Mouse (Mus musculus) liver, postnatal 0 days (tissue): ENCODE data around the gene Smarcb1.

ENCODE experiments used
- CTCF ChIP-seq: sonication (generic); IDR thresholded peaks from 2 replicates; pipeline ENCODE4 v1.5.1; 2016; ENCODE audit warnings: antibody characterized with exemption, low read depth
- EP300 ChIP-seq: IDR thresholded peaks from 2 replicates; pipeline ENCODE4 v1.6.1; 2016; ENCODE audit warnings: antibody characterized with exemption, low read depth, mild to moderate bottlenecking

DNA sequence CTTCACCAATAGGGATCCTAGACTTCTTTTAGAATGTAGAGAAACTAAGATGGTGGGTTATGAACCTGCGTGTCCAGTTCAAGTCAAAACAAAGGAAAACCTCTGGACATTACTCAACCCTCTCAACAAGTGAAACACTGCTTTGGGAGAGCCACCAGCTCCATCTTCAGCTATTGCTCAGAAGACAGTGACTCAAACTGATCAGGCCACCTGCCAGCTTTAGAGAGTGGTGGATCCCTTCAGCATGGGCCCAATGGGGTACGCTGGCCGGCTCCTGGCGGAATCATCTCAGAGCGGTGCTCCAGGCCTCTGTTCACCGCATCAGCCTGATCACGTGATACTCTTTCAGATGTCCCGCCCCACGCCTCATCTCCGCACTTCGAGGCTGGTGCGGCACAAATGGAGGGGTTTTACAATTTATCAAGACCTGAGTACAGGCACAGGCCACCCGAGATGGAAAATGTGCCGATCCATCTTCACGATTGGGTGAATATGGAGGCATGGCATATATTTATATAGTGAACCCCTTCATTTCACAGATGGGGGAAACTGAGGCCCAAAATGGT, 65.9 kb downstream of the Smarcb1 start:
- TF ChIP-seq CTCF = no peak
- no peak for TF ChIP-seq EP300
